Mouse (Mus musculus): Measurements from ENCODE around the gene St6galnac3.
"Not testable (repeated sequence)": the region's sequence is repeated elsewhere in the genome, so short reads cannot be mapped to it uniquely, and the experiment has no call there.

St6galnac3 gene

GRCm38 (mm10) chr3:153724701-153725668, at the start of gene St6galnac3:
TSS of gene St6galnac3 (minus strand) at chr3:153725174.
- DNase-seq (ENCODE audit: inconsistent ontology term): peak; percentile 83

GRCm38 (mm10) chr3:153774568-153774967, 49.6 kb upstream of the St6galnac3 start:
- no peak for DNase-seq (ENCODE audit: inconsistent ontology term)

GRCm38 (mm10) chr3:153771479-153771878, 46.5 kb upstream of the St6galnac3 start:
- no peak for DNase-seq (ENCODE audit: inconsistent ontology term)

- DNase-seq (ENCODE audit: inconsistent ontology term): peak; percentile 27
These were observed 45.6 kb upstream of the St6galnac3 start for GRCm38 (mm10) chr3:153770573-153770972.

- DNase-seq (ENCODE audit: inconsistent ontology term): no peak
These were observed 44.2 kb upstream of the St6galnac3 start for GRCm38 (mm10) chr3:153769220-153769619.

GRCm38 (mm10) chr3:153765171-153765570, 40.2 kb upstream of the St6galnac3 start:
- no peak for DNase-seq (ENCODE audit: inconsistent ontology term)

- DNase-seq (ENCODE audit: inconsistent ontology term): no peak
These were observed 39.8 kb upstream of the St6galnac3 start for GRCm38 (mm10) chr3:153764760-153765159.

GRCm38 (mm10) chr3:153761171-153761570, 36.2 kb upstream of the St6galnac3 start:
- no peak for DNase-seq (ENCODE audit: inconsistent ontology term)

GRCm38 (mm10) chr3:153759269-153759668, 34.3 kb upstream of the St6galnac3 start:
- DNase-seq (ENCODE audit: inconsistent ontology term): no peak

- DNase-seq (ENCODE audit: inconsistent ontology term): no peak
These were observed 31.6 kb upstream of the St6galnac3 start for GRCm38 (mm10) chr3:153756500-153756996.

- not testable (repeated sequence) for DNase-seq (ENCODE audit: inconsistent ontology term)
These were observed 30.9 kb upstream of the St6galnac3 start for GRCm38 (mm10) chr3:153755785-153756326.

GRCm38 (mm10) chr3:153751435-153751834, 26.5 kb upstream of the St6galnac3 start:
- DNase-seq (ENCODE audit: inconsistent ontology term): no peak

- DNase-seq (ENCODE audit: inconsistent ontology term): no peak
These were observed 24.4 kb upstream of the St6galnac3 start for GRCm38 (mm10) chr3:153749359-153749758.

GRCm38 (mm10) chr3:153748293-153748692, 23.3 kb upstream of the St6galnac3 start:
- DNase-seq (ENCODE audit: inconsistent ontology term): no peak

GRCm38 (mm10) chr3:153745099-153745498, 20.1 kb upstream of the St6galnac3 start:
- DNase-seq (ENCODE audit: inconsistent ontology term): no peak

- DNase-seq (ENCODE audit: inconsistent ontology term): no peak
These were observed 19.5 kb upstream of the St6galnac3 start for GRCm38 (mm10) chr3:153744447-153744846.

- DNase-seq (ENCODE audit: inconsistent ontology term): no peak
These were observed 16.8 kb upstream of the St6galnac3 start for GRCm38 (mm10) chr3:153741800-153742199.

GRCm38 (mm10) chr3:153739351-153739750, 14.4 kb upstream of the St6galnac3 start:
- no peak for DNase-seq (ENCODE audit: inconsistent ontology term)

GRCm38 (mm10) chr3:153738421-153738820, 13.4 kb upstream of the St6galnac3 start:
- peak; percentile 48 for DNase-seq (ENCODE audit: inconsistent ontology term)

GRCm38 (mm10) chr3:153736756-153737280, 11.8 kb upstream of the St6galnac3 start:
- no peak for DNase-seq (ENCODE audit: inconsistent ontology term)

GRCm38 (mm10) chr3:153735796-153736549, 11.0 kb upstream of the St6galnac3 start:
- DNase-seq (ENCODE audit: inconsistent ontology term): peak; percentile 11

GRCm38 (mm10) chr3:153734741-153735140, 9.8 kb upstream of the St6galnac3 start:
- no peak for DNase-seq (ENCODE audit: inconsistent ontology term)

Data from Muller cell, postnatal 12 days (primary cell).